Mouse (Mus musculus): Measurements from ENCODE around the gene Prim1.

Prim1 gene

DNA sequence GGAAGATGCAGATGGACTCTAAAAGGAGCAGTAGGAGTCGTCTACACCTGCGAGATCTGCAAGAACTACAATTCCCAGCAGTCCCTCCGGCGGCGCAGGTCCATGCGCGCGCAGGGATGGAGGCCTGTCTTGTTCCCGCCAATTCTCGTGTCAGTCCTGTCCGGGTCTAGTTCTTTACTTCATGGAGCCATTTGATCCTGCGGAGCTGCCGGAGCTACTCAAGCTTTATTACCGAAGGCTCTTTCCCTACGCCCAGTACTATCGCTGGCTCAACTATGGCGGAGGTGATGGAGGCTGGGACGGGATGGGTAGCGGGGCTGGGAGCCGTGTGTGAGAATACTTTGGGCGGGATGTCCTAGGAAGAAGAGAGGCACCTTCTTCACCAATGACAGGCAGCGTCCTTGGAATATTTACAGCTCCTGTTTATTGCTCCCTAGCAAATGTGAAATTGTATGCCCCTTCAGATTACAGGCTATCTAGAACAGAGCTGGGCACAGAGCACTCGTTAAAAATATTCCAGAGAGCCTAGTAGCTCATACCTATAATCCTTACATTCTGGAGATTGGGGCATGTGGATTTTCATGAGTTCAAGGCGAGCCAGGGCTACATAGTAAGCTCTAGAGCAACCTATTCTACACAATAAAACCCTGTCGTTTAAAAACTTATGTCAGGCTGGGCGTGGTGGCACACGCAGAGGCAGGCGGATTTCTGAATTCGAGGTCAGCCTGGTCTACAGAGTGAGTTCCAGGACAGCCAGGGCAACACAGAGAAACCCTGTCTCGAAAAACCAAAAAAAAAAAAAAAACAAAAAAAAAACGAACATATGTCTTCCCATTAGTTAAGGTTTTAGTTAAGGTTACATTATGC lies at the start of gene Prim1:
Gene Prim1, plus strand, starts transcription at position 101 of the 867 bp plus-strand sequence.
- DNase-seq (ENCODE audit: low read depth, low spot score): peak; percentile 84

GRCm38 (mm10) chr10:127966506-127966905 lies 48.5 kb upstream of the Prim1 start:
- no peak for DNase-seq (ENCODE audit: low read depth, low spot score)

- DNase-seq (ENCODE audit: low read depth, low spot score): no peak
These were observed 45.1 kb upstream of the Prim1 start for GRCm38 (mm10) chr10:127969820-127970219.

DNA sequence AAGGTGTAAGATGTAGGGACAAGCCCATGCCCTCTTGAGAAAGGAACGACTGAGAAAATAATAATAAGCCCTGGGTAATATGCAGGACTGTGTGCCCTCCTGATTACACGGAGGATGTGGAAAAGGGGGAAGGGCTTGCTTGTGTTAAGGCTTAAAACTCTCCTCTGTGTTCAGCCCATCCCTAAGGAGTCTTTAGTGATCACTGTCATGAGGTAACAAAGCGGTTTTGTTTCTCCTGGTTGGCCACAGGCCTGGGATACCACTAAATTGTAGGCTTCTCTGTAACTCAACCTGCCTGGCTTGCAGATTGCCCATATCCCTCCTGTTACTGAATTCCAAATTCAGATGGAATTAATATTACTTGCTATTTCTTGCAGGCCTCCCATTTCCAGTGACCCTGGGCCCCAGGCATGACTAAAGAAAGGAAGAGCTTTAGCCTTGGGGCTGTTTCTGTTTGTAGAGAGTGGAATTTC lies 44.6 kb upstream of the Prim1 start:
- peak; percentile 9 for DNase-seq (ENCODE audit: low read depth, low spot score)

DNA sequence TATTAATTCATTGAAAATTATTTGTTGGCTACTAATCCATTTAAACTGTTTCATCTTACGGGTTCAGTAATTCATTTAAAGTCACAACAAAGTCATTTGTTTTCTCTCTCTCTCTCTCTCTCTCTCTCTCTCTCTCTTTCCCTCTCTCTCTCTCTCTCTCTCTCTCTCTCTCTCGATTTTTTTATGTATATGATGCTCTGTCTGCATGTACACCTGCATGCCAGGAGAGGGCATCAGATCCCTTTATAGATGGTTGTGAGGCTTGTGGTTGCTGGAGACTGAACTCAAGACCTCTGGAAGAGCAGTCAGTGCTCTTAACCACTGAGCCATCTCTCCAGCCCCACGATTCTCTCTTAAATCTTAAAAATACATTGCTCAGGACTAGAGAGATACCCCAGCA lies 43.8 kb upstream of the Prim1 start:
- DNase-seq (ENCODE audit: low read depth, low spot score): no peak

GRCm38 (mm10) chr10:127974062-127974461 lies 40.9 kb upstream of the Prim1 start:
- DNase-seq (ENCODE audit: low read depth, low spot score): no peak

DNA sequence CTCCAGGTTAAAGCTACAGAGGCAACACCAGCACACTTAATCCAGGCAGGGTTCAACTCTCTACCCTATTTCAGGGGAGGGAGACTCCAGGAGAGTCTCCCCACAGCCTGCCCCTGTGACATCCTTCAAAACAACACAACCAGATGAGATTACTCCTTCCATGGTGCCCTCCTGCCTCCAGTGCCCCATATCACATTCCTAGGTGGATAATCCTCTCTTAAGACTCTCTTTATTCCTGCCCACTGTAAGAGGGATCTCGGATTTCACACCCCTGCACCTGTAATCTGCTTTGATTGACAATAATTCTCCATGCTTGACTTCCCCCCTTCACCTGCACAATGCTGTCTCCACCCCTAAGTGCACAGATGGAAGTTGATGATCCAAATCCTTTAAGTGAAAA lies 39.5 kb upstream of the Prim1 start:
- no peak for DNase-seq (ENCODE audit: low read depth, low spot score)

- no peak for DNase-seq (ENCODE audit: low read depth, low spot score)
These were observed 30.3 kb upstream of the Prim1 start for GRCm38 (mm10) chr10:127984650-127985049.

DNA sequence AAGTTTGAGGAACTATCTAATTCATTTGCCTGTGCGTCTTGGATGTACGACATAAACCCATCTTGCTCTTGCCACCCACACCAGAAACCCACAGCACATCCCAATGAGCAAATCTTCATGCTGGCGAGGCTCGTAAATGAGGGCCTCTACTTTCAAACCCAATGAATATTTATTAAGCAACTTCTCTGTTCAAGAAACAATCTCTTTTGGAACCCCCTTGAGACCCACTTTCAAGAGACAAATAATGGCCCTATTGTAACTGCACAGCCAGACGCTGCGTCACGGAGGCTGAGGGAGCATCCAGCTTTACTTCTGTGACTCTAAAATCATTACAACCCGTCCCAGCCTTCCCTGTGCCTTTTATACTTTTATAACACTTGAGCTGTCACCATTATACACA lies 29.4 kb upstream of the Prim1 start:
- no peak for DNase-seq (ENCODE audit: low read depth, low spot score)

- DNase-seq (ENCODE audit: low read depth, low spot score): no peak
These were observed 18.3 kb upstream of the Prim1 start for GRCm38 (mm10) chr10:127996690-127997089.

GRCm38 (mm10) chr10:127998260-127998659 lies 16.7 kb upstream of the Prim1 start:
- DNase-seq (ENCODE audit: low read depth, low spot score): no peak

- DNase-seq (ENCODE audit: low read depth, low spot score): no peak
These were observed 11.6 kb upstream of the Prim1 start for GRCm38 (mm10) chr10:128003281-128003801.

DNA sequence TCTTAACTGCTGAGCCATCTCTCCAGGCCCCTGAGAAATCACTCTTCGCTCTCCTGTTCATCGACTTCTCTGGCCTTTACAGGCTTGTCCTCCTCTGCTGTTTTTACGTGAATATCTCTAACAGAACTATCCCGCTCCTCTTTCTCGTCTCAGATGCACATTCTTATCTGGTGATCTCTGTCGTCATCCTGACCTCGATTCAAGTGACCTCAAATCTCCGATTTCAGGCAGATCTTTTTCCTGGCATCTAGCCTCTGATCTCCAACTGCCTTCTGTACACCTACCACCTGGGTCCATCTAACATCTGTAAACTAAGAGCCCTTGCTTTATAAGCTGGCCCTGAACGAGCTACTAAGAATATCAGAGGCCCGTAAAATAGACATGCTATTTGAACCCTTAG lies 10.1 kb upstream of the Prim1 start:
- no peak for DNase-seq (ENCODE audit: low read depth, low spot score)

DNA sequence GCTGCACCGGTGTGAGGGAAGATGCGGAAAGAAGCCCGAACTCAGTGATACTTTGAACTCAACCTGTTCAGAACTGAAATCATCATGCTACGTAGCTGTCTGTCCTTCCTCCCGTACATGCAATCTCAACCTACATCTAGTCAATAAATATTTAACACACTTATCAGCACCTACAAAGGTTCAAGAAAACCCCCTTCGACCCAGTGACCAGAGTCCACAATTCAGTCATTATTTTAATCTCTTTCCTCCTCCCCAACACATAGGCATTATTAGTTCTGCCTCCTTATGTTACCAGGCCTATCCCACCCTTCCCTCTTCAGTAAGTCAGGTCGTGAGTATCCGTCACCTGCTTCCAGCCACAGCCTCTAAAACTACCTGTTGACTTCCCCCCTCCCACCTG lies 9.5 kb upstream of the Prim1 start:
- DNase-seq (ENCODE audit: low read depth, low spot score): no peak

DNA sequence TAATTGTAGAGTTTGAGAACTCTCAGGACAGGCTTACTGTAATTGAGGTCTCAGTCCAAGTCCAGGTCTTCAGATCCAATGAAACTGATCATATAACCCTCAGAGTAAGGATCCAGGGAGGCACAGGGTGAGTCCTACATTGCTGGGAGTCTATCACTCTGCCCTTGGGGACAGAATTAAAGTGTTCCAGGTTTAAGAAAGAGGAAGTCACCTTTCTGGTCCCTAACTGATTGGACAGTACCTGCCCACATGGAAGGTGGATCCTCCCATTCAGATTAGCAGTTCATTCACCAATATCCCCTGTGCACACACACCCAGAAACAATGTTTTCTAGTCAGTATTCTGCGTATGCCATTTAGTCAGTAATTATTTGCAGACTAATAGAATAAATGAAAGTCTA lies 7.5 kb upstream of the Prim1 start, which contains the start of gene Hsd17b6:
Gene Hsd17b6, minus strand, starts transcription at position 166 of the 400 bp plus-strand sequence.
- no peak for DNase-seq (ENCODE audit: low read depth, low spot score)

- peak; percentile 87 for DNase-seq (ENCODE audit: low read depth, low spot score)
These were observed 6.6 kb upstream of the Prim1 start for GRCm38 (mm10) chr10:128008207-128008889.

DNA sequence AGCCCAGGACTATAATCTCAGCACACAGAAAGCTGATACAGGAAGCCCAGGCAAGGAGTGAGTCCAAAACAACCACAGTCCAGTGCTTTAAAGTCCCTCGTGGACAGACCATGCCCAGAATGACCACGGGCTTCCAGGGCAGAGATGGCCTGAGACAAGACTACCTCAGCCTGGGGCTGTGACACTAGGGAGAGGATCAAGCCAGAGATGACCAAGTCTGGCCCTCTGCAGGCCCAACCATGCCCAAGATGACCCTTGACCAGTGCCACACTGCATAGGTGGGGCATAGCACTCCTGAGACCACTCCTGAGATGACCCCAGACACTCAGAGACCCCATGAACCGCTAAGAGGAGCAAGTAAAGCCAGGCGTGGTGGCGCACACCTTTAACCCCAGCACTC lies 5.2 kb upstream of the Prim1 start:
- no peak for DNase-seq (ENCODE audit: low read depth, low spot score)

DNA sequence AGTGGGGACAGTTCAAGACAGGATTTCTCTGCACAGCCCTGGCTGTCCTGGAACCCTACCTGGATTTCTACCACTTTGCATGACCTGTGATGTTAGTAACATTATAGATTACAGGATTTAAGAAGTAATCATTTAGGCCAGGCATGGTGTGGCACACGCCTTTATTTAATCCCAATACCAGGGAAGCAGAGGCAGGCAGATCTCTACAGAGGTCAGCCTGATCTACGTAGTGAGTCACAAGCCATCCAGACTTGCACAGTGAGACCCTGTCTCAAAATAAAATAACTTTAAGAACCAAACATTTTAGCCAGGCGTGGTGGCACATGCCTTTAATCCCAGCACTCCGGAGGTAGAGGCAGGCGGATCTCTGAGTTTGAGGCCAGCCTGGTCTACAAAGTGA lies 7.2 kb downstream of the Prim1 start:
- DNase-seq (ENCODE audit: low read depth, low spot score): no peak

- DNase-seq (ENCODE audit: low read depth, low spot score): no peak
These were observed 8.5 kb downstream of the Prim1 start for GRCm38 (mm10) chr10:128023496-128023895.

DNA sequence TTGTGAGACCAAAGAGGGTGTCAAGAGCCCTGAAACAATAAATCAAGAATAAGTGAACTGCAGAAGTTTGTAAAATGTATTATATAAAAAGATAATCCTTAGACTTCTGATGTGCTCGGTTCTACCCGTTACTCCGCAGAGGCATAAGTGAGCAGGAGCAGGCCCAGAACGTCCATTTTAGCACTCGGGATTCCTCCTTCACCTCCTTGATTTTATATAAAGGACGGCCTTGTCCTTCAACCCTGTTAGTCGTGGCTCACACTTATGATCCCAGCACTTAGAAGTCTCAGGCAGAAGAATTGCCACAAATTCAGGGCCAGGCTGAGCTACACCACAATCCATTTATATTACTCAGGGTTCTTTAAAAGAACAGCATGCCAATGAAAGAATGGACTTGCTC lies 15.0 kb downstream of the Prim1 start:
- no peak for DNase-seq (ENCODE audit: low read depth, low spot score)

GRCm38 (mm10) chr10:128030860-128031259 lies 15.9 kb downstream of the Prim1 start:
- DNase-seq (ENCODE audit: low read depth, low spot score): no peak

GRCm38 (mm10) chr10:128036746-128037425 lies 21.9 kb downstream of the Prim1 start:
- peak; percentile 30 for DNase-seq (ENCODE audit: low read depth, low spot score)
